Mouse (Mus musculus) olfactory bulb, adult 2 months (tissue): ENCODE results near the gene Thumpd2.

Experiments
- CTCF ChIP-seq: fragments of 200-500 bp; IDR thresholded peaks from 2 replicates; pipeline ENCODE4 v1.5.1; 2012; ENCODE audit warnings: low read depth, mild to moderate bottlenecking, low read length, moderate library complexity; ENCODE audit not compliant: insufficient read depth
- POLR2A ChIP-seq: fragments of 200-500 bp; IDR thresholded peaks from 2 replicates; pipeline ENCODE4 v1.6.1; 2012; ENCODE audit warnings: mild to moderate bottlenecking, low read depth, low read length, moderate library complexity; ENCODE audit not compliant: insufficient read depth

DNA sequence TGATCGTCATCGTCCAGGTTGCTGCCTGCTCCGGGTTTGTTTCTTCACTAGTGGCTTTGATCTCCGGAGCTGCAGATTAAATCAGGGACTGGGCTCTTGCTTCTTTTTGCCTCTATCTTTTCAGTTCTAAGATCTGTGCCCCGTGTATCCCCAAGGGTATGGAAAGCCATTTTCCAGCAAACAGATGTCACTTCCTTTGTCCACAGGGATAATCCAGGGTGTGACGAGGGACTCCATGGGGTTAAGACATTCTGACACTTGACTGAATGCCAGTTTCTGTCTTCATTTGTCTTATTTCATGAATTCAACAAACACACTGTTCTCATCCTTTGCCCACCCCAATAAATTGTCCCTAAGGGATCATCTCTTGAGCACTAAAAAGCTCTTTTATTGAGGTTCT, 65.9 kb downstream of the Thumpd2 start:
- no peak for TF ChIP-seq CTCF
- no peak for TF ChIP-seq POLR2A
